ENCODE assay signal across 8 mouse cellular contexts in genomic region chr11:100791457-100792049, GRCm38 (mm10). TPM values are rescaled to one million over a fixed set of nuclear protein-coding genes. Genes with fewer than 3 reads are reported as not detected.
DNase-seq lines count a peak whose midpoint lies in the region; ATAC-seq and TF ChIP-seq lines count a peak whose summit lies in the region.
"Had no signal": no experiment of that assay in that cellular context is flagged by ENCODE, and none has a peak within 500 bp of the region (broad histone marks: within the 10 kb centered on the region; RNA-seq: fewer than 3 reads in every experiment).

No protein-coding gene starts in this region.

- no peak for ATAC-seq in kidney, embryonic 16.5 days (ENCODE audit: low FRiP score, low TSS enrichment)
- peak; percentile 66 for ATAC-seq in Patski
- ATAC-seq: inflammation-experienced regulatory T-cells, adult 6 months had no signal

- H3K27ac ChIP-seq in kidney, embryonic 16.5 days (ENCODE audit: low read length), result no peak overlapping the region

- no peak for TF ChIP-seq CTCF in Patski (IDR thresholded peaks at IDR 0.05)

- H3K9ac ChIP-seq in kidney, embryonic 16.5 days (replicated peaks; ENCODE audit: low read length), result no peak overlapping the region

- no peaks in the 10 kb centered on the region; the same call in 1 of the 2 replicates for H3K4me1 ChIP-seq in kidney, embryonic 16.5 days (ENCODE audit: insufficient read depth, low read length)

- H3K9me3 ChIP-seq in kidney, embryonic 16.5 days (ENCODE audit: low read length), result no peaks in the 10 kb centered on the region

- peak; percentile 39 for DNase-seq in kidney, adult 18-20 months
- DNase-seq in Patski (ENCODE audit: low read depth, low spot score), result no peak
- peak; percentile 89 for DNase-seq in fat pad, adult 2 months (ENCODE audit: extremely low read depth, low read depth, low spot score)
- peak; percentile 36 for DNase-seq in lung, postnatal 10 days
- DNase-seq in thymus, adult 18-20 months, result no peak
- DNase-seq in urinary bladder, postnatal 4 days (ENCODE audit: low spot score in 2 of 2), result no peak

- H3K27me3 ChIP-seq in kidney, embryonic 16.5 days (ENCODE audit: insufficient read depth, low read length), result no peaks in the 10 kb centered on the region
- no peaks in the 10 kb centered on the region for H3K27me3 ChIP-seq in Patski

- H3K36me3 ChIP-seq in kidney, embryonic 16.5 days (ENCODE audit: insufficient read depth, low read length), result peaks cover 10% of the 10 kb centered on the region; the same call in 1 of the 2 replicates

- no peak overlapping the region for H3K4me3 ChIP-seq in kidney, embryonic 16.5 days (ENCODE audit: low read length)

- H3K4me2 ChIP-seq in kidney, embryonic 16.5 days (replicated peaks; ENCODE audit: low read depth, low read length), result no peak overlapping the region

- WGBS in kidney, embryonic 16.5 days, result 80% methylated on average over 2 of the region's 2 CpGs

- CTCF ChIA-PET in Patski (lab: Charles Lee), result no interaction called here

- POLR2A ChIA-PET in Patski (lab: Charles Lee), result interaction anchor here (0.6 kb wide), 1 partner anchor 59 kb away, joined by 3 read pairs; the partner anchor contains the start of gene Stat5b

- in situ Hi-C loops in Patski (cut with MboI; ENCODE audit: low pct_unique_long_range_greater_than_20kb), result no loop called here

RNA-seq across cellular contexts. Expression of gene Ghdc, which starts 20.8 kb away (rescaled TPM):
- polyA plus RNA-seq in kidney, embryonic 16.5 days (2015; fragmentation: Nextera tagmentation; extraction: Ambion mirVana), result 8.4 and 8.9 TPM in 2 replicates
- polyA plus RNA-seq in Patski (2021), result 24.7 TPM

RNA-seq across cellular contexts. Expression of gene Hcrt, which starts 28.8 kb away (rescaled TPM):
- not detected in 2 replicates for polyA plus RNA-seq in kidney, embryonic 16.5 days (2015; fragmentation: Nextera tagmentation; extraction: Ambion mirVana)
- polyA plus RNA-seq in Patski (2021), result not detected
- polyA plus RNA-seq: inflammation-experienced regulatory T-cells, adult 6 months had no signal

RNA-seq across cellular contexts. Expression of gene Kcnh4, which starts 31.8 kb away (rescaled TPM):
- not detected in 2 replicates for polyA plus RNA-seq in kidney, embryonic 16.5 days (2015; fragmentation: Nextera tagmentation; extraction: Ambion mirVana)
- 0.01 TPM for polyA plus RNA-seq in Patski (2021)

RNA-seq across cellular contexts. Expression of gene Rab5c, which starts 53.5 kb away (rescaled TPM):
- 41.9 and 47.1 TPM in 2 replicates for polyA plus RNA-seq in kidney, embryonic 16.5 days (2015; fragmentation: Nextera tagmentation; extraction: Ambion mirVana)
- polyA plus RNA-seq in Patski (2021), result 194 TPM

RNA-seq across cellular contexts. Expression of gene Stat5b, which starts 59.0 kb away (rescaled TPM):
- polyA plus RNA-seq in kidney, embryonic 16.5 days (2015; fragmentation: Nextera tagmentation; extraction: Ambion mirVana), result 18.7 and 22.5 TPM in 2 replicates
- polyA plus RNA-seq in Patski (2021), result 26.8 TPM

Comparison
In these comparisons a context has a peak if more than half of its experiments do, and no peak if none do; other contexts are left out.
1. DNase-seq: peak in kidney, adult 18-20 months (single experiment), fat pad, adult 2 months (single experiment) and lung, postnatal 10 days (single experiment); none in Patski (single experiment), thymus, adult 18-20 months (0 of 2) and urinary bladder, postnatal 4 days (0 of 2).